Mouse (Mus musculus): Measurements from ENCODE around the gene Apbb2. TPM values are rescaled to one million over a fixed set of nuclear protein-coding genes. Genes with fewer than 3 reads are reported as not detected.
A peak's percentile ranks its signal among the peaks of the same experiment; 100 is the strongest.

Apbb2 gene
- total RNA-seq, 2 experiments from 2014 or later = 67.6 to 69.2 TPM

DNA sequence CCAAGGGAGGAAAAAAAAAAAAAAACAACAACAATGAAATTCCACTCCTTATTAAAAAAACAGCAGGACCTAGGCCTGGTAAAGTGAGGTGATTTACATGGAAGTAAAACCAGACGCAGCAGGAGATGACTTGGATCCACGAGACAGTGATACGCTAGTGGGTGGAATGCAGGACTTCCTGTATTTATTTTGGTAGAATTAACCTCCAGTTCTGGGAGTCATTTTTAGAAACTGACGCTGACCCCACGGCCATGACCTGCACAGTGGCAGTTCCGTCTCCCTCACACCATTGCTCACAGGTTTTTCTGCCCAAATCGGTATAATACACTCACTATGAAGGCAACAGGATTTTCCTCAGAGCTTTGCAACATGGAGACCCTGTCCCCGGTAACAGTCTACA is 14.8 kb downstream of the Apbb2 start:
- intact Hi-C loops (cut with DNase I) = loop anchor here (2.0 to 5.0 kb wide), 2 partner anchors 21 to 36 kb away; no protein-coding TSS in a partner anchor
- peak; percentile 34 to 49 for DNase-seq

DNA sequence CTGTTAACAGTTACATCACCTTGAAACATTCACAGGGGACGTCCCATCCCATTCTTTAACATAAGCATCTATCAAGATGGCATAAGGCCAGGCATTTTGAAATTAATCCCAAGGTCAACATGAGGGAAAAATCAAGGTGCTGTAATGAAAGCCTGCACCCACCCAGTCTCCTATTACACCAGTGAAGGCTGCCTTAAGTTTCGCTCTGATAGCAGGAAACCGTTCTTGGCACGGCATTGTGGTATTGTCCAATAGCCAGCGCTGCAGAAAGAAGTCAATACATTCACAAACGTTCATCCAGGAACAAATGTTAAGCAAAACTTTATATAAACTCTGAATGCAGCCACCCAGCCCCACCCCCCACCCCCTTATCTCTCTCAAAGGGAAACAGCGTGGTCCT is 15.4 kb downstream of the Apbb2 start:
- peak; percentile 63 to 66 for DNase-seq
- intact Hi-C loops (cut with DNase I) = loop anchor here (2.0 to 5.0 kb wide), 2 partner anchors 20 to 36 kb away; no protein-coding TSS in a partner anchor

- DNase-seq = no peak
- intact Hi-C loops (cut with DNase I) = loop anchor here (2.0 to 5.0 kb wide), 2 partner anchors 20 to 35 kb away; no protein-coding TSS in a partner anchor
These were observed 16.2 kb downstream of the Apbb2 start for GRCm38 (mm10) chr5:66602287-66602820.

DNA sequence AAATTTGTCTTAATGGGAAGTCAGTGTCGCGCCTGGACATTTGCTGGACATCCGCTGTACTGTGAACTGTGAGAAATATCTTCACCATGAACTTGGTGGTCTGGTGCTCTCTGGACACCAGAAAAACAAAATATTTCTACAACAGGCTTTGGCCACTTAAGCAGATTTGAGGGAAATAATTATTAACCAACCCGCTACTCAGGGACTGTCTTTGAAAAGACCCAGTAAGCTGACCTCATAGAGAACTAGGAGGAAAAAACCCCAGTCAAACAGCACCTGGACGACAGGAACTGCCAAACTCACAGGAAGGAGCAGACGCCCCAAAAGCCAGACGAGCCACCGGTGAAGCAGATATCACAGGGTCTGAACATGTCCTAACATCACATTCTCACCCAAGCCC is 18.2 kb downstream of the Apbb2 start:
- intact Hi-C loops (cut with DNase I) = loop anchor here (5.0 kb wide), 1 partner anchor 33 kb away; no protein-coding TSS in a partner anchor
- DNase-seq = no peak

DNA sequence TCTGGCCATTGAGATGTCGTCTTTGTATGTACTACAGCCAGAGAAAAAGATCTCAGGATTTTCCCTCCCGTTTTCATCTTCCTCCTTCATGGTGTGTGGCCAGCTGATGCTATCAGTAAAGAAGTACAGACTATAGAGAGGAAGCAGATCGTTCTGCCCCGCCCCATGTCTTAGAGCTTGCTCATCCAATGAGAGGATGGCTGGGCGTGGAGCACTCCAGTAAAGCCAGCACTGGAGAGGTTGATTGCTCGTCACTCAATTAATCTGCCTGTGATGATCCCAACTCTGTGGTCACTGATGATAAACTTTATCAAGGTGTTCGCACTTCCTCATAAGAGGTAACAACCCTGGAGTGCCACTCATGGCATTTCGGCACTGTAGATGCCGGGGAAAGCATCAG is 18.7 kb downstream of the Apbb2 start:
- intact Hi-C loops (cut with DNase I) = loop anchor here (5.0 kb wide), 1 partner anchor 33 kb away; no protein-coding TSS in a partner anchor
- DNase-seq = no peak

DNA sequence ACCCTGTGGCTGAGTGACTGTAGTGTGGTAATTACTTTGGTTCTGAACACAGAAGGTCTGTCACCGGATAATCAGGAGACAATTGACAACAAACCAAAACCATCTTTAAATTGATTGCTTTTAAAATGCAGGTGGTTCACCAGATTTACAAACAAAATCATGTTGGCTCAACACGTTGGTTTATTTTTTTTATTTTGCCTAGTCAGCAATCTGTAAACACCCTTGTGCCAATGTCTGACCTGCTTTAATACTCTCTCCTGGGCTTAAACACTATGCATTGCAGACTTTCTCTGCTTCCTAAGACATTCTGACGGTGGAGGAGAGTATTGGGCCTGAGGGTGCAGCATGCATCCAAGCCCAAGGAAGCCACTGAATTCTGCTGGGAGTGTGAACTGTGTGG is 22.3 kb downstream of the Apbb2 start:
- no peak for DNase-seq
- intact Hi-C loops (cut with DNase I) = no loop called here

DNA sequence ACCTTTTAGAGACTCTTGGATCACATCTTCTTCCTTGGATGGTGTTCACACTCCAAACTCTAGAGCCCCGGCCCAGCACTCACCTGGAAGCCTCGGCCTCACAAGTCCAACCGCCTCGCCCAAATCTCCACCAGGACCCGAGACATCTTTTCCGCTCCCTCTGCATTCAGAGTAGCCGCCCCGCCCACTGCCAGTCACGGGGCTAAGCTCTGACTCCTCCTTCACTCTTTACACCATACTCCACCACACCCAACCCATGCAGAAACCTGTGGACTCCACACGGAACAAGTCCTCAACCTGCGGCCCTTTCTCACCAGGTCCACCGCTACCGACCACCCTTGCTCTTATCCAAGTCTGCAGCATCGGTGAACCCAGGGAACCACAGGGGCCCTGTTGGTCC is 23.7 kb downstream of the Apbb2 start:
- no peak for DNase-seq
- intact Hi-C loops (cut with DNase I) = no loop called here

GRCm38 (mm10) chr5:66586236-66586745 is 32.3 kb downstream of the Apbb2 start:
- no peak for DNase-seq
- intact Hi-C loops (cut with DNase I) = no loop called here

DNA sequence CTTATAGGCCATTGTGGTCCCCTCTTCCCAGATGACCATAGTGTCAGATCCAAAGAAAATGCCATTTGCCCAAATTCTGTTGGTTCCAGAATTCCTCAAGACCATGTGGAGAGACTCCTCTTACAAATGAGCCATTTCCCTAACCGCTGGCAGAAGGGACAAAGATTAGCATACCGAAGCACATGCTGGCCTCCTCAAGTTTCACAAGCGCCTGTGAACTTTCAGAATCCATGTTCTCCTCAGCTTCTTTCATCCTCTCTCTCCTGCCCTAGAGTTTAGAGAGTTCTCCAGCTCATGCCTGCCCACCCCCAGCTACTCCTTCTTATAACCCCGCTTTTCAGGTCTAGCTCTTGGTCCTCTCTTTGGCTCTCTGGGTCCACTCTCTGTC is 35.6 kb downstream of the Apbb2 start:
- intact Hi-C loops (cut with DNase I) = loop anchor here (2.0 kb wide), 1 partner anchor 20 kb away; no protein-coding TSS in a partner anchor
- no peak for DNase-seq

DNA sequence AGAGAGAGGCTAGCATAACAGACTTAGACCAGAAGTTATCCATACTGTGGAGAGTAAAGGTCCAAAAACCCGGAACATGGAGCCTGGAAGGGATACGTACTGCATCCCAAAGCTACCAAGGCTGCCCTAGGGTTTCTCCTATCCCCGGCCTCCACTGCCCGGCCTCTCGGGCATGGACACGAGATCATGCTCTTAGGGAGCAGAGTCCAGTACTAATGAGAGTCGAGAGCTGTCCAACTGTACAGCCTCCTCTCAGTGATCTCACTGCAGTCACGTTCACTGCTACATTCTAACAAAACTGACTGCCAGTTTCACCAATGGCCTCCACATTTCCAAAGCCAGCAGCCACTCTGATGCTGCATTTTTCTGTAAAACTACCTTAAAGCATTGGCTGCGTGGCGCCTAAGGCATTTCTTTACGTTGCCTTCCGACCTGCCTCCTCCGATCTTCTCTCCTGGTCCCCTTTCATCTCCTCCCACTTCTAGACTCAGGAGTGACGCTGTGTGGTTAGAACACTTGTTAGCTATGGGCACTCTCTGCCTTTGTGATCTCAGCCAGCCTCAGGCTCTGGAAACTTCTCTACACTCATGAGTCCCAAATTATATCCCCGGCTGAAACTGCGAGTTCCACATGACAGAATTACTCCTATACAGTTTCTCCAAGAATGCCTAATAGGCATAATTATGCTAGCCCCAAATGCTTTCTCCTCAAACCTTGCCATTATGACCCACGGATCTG is 36.1 kb downstream of the Apbb2 start:
- intact Hi-C loops (cut with DNase I) = loop anchor here (2.0 kb wide), 1 partner anchor 20 kb away; no protein-coding TSS in a partner anchor
- DNase-seq = no peak

DNA sequence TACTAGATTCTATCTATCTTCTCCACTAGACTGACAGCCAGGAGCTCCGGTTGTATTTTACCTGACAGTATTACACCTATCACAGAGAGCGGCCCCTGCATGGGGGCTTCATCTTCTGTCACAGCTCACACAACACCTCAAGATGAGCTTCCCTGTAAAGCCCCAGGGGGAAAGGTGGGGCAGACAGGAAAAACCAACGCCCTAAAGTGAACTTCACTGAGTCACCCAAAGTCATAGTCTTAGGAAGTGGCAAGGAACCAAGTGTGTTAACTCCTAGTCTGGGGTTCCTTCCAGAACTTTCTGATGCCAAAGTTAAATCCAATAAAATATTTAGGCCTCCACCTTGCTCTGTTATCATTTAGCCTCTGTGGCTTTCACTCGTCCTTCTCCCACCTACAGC is 39.5 kb downstream of the Apbb2 start:
- intact Hi-C loops (cut with DNase I) = no loop called here

GRCm38 (mm10) chr5:66576299-66576698 is 42.3 kb downstream of the Apbb2 start:
- DNase-seq = no peak
- intact Hi-C loops (cut with DNase I) = no loop called here

More for the DNA sequence above, 39.5 kb downstream of the Apbb2 start:
- no peak for DNase-seq

GRCm38 (mm10) chr5:66575148-66575547 is 43.4 kb downstream of the Apbb2 start:
- no peak for DNase-seq
- intact Hi-C loops (cut with DNase I) = loop anchor here (2.0 kb wide), 1 partner anchor 44 kb away; the partner anchor contains the start of gene Apbb2

GRCm38 (mm10) chr5:66573266-66573665 is 45.3 kb downstream of the Apbb2 start:
- no peak for DNase-seq
- intact Hi-C loops (cut with DNase I) = no loop called here

- intact Hi-C loops (cut with DNase I) = no loop called here
- DNase-seq = no peak
These were observed 46.3 kb downstream of the Apbb2 start for GRCm38 (mm10) chr5:66572086-66572855.

GRCm38 (mm10) chr5:66570709-66571108 is 47.9 kb downstream of the Apbb2 start:
- intact Hi-C loops (cut with DNase I) = no loop called here
- DNase-seq = no peak

GRCm38 (mm10) chr5:66569141-66569801 is 49.3 kb downstream of the Apbb2 start:
- DNase-seq = no peak
- intact Hi-C loops (cut with DNase I) = loop anchor here (5.0 kb wide), 1 partner anchor 33 kb away; no protein-coding TSS in a partner anchor

GRCm38 (mm10) chr5:66568002-66568401 is 50.6 kb downstream of the Apbb2 start:
- DNase-seq = no peak
- intact Hi-C loops (cut with DNase I) = loop anchor here (5.0 kb wide), 1 partner anchor 34 kb away; no protein-coding TSS in a partner anchor

DNA sequence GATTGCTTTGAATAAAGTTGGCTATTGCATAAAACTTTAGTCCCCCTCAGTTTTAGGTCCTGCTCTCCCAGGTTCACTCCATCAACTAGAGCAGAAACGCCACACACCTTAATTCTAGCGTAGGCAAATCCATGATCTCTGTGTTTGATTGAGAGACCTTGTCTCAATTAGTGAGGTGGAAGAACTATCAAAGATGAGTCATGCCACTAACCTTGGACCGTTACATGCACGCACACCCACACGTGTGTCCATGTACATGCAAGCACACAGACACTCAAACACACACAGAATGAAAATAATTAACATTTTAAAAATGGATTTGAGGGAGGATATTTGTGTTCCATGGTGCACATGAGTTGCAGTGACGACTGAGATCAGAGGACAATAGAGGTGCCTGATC is 51.2 kb downstream of the Apbb2 start:
- intact Hi-C loops (cut with DNase I) = loop anchor here (5.0 kb wide), 1 partner anchor 35 kb away; no protein-coding TSS in a partner anchor
- DNase-seq = no peak

- intact Hi-C loops (cut with DNase I) = no loop called here
- DNase-seq = peak in 1 of 2 experiments; percentile 38
These were observed 58.9 kb downstream of the Apbb2 start for GRCm38 (mm10) chr5:66559591-66560175.
